Comparison of ENCODE assay signal across 34 mouse cellular contexts in genomic region chr8:94776346-94776745, GRCm38 (mm10). TPM values are rescaled to one million over a fixed set of nuclear protein-coding genes. Genes with fewer than 3 reads are reported as not detected.
"Had no signal": no experiment of that assay in that cellular context is flagged by ENCODE, and none has a peak within 500 bp of the region (broad histone marks: within the 10 kb centered on the region; RNA-seq: fewer than 3 reads in every experiment).

No protein-coding gene starts in this region.

- DNase-seq: gastrocnemius, adult 2 months; gastrocnemius, postnatal 10 days; gastrocnemius, postnatal 36 days; heart, adult 18-20 months; heart, postnatal 14 days; heart, postnatal 36 days; kidney, adult 11 months; kidney, adult 2 months; kidney, adult 9 months; kidney, postnatal 14 days; kidney, postnatal 36 days; layer of hippocampus, adult 9-11 months; layer of hippocampus, postnatal 36 days; left cerebral cortex, postnatal 4 days; lung, adult 18-20 months had no signal

- H3K27ac ChIP-seq: gastrocnemius, adult 2 months; heart, embryonic 13.5 days; heart, embryonic 15.5 days; hindbrain, embryonic 13.5 days; hindbrain, embryonic 15.5 days; hindbrain, postnatal 0 days; kidney, embryonic 15.5 days; kidney, postnatal 0 days; limb, embryonic 13.5 days; limb, embryonic 15.5 days; liver, embryonic 12.5 days; liver, embryonic 14.5 days had no signal

- H3K4me3 ChIP-seq: gastrocnemius, adult 2 months; heart, embryonic 13.5 days; heart, embryonic 15.5 days; hindbrain, embryonic 13.5 days; hindbrain, embryonic 15.5 days; kidney, embryonic 15.5 days; limb, embryonic 13.5 days; limb, embryonic 15.5 days; liver, embryonic 12.5 days had no signal

RNA-seq across cellular contexts. Expression of gene Ccl22, which starts 31.0 kb away (rescaled TPM):
- total RNA-seq: gastrocnemius, adult 2 months; gastrocnemius, postnatal 10 days; gastrocnemius, postnatal 36 days; heart, postnatal 36 days; hematopoietic stem cell, adult 5-6 weeks; layer of hippocampus, postnatal 36 days; left cerebral cortex, postnatal 4 days had no signal
- polyA plus RNA-seq: heart, embryonic 11.5 days; heart, embryonic 13.5 days; heart, embryonic 15.5 days; heart, postnatal 0 days; hindbrain, embryonic 11.5 days; hindbrain, embryonic 13.5 days; hindbrain, embryonic 15.5 days; intestine, embryonic 14.5 days; kidney, embryonic 15.5 days; kidney, postnatal 0 days; limb, embryonic 11.5 days; limb, embryonic 13.5 days; limb, embryonic 15.5 days had no signal

RNA-seq across cellular contexts. Expression of gene Ccl17, which starts 33.9 kb away (rescaled TPM):
- total RNA-seq: gastrocnemius, adult 2 months; gastrocnemius, postnatal 10 days; gastrocnemius, postnatal 36 days; heart, postnatal 14 days; heart, postnatal 36 days; hematopoietic stem cell, adult 5-6 weeks; hindbrain, postnatal 0 days; liver, adult 2 months had no signal
- polyA plus RNA-seq: heart, postnatal 0 days; hindbrain, embryonic 11.5 days; hindbrain, embryonic 13.5 days; intestine, embryonic 14.5 days; kidney, embryonic 15.5 days; limb, embryonic 11.5 days; limb, embryonic 15.5 days; liver, embryonic 16.5 days had no signal
